Mouse (Mus musculus) A20 (cell line): ENCODE measurements around the gene Ebi3.

Source experiments
- DNase-seq: peaks from one replicate; pipeline ENCODE4 v3.0.0-alpha.2; 2011; ENCODE audit warnings: low read depth, low spot score

The Ebi3 gene

DNA sequence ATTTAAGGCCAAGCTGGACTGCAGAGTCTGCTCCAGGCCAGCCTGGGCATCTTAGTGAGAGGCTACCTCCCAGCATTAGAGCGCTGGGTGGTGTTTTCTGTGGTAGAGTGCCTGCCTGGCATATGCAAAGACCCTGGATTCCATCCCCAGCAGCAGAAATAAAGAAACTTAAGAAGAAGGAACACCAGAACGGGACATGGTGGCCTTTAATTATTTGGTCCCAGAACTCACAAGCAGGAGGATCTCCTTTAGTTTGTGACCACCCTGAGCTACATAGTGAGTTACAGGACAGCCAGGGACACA lies 6.1 kb downstream of the Ebi3 start:
- no peak for DNase-seq

DNA sequence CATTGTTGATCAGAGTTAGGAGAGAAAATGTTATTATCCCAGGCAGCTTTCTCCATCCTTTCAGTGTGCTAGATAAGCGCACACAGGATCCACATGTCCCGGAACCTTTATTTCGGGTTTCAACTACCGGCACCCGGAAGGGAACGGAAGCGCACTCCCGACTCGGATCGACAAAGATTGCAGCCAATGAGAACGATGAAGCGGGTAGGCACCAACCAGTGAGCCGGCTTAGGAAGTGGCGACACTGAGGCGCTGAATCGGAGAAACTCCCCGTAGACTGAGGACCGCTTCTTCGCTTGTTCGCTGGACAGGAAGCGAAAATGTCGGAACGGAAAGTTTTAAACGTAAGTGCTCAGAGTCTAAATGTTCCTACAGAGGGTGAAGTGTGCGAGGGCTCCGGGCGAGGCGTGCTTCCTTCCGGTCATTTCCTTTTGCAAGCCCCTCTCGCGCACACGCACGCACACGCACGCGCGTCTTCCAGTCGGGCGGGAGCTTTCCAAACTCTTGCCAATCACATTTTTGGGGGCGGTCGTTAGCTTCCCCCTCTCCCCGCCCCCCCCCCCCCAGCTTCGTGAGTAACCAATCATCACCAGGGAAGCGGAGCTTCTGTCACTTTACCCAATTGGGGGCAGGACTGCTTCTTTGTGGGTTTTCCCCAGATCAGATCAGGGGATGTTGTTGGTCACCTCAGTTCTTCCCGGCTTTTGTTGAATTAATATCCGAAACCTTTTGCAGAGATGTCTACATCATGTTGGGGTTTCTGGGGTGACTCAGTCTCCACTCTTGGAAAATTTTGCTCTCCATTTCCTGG lies 6.7 kb downstream of the Ebi3 start, which contains the start of gene Yju2:
TSS of gene Yju2 (plus strand) at position 182 of the 811 bp plus-strand sequence.
- peak; percentile 98 for DNase-seq

- DNase-seq, result no peak
Observed at GRCm38 (mm10) chr17:55959946-55960740, 7.7 kb downstream of the Ebi3 start.

GRCm38 (mm10) chr17:55960791-55961190 lies 8.4 kb downstream of the Ebi3 start:
- DNase-seq, result no peak

GRCm38 (mm10) chr17:55961631-55962030 lies 9.2 kb downstream of the Ebi3 start:
- DNase-seq, result no peak

- no peak for DNase-seq
Observed at GRCm38 (mm10) chr17:55963171-55963570, 10.7 kb downstream of the Ebi3 start.

DNA sequence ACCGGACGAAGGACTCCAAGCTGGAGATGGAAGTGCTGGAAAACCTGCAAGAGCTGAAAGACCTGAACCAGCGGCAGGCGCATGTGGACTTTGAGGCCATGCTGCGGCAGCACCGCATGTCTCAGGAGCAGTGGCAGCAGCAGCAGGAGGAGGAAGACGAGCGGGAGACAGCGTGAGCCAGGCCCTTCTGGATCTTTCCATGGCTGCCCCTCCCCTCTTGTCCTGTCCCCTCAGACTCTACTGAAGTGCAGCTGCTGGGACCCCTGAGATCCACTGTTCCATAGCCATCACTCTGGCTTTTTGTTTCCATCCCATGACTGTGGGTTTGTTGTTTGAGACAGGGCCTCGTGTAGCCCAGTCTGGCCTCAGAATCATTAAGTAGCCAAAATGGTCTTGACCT lies 12.1 kb downstream of the Ebi3 start:
- DNase-seq, result no peak

- no peak for DNase-seq
Observed at GRCm38 (mm10) chr17:55964996-55965395, 12.6 kb downstream of the Ebi3 start.

- no peak for DNase-seq
Observed at GRCm38 (mm10) chr17:55967186-55967585, 14.7 kb downstream of the Ebi3 start.

DNA sequence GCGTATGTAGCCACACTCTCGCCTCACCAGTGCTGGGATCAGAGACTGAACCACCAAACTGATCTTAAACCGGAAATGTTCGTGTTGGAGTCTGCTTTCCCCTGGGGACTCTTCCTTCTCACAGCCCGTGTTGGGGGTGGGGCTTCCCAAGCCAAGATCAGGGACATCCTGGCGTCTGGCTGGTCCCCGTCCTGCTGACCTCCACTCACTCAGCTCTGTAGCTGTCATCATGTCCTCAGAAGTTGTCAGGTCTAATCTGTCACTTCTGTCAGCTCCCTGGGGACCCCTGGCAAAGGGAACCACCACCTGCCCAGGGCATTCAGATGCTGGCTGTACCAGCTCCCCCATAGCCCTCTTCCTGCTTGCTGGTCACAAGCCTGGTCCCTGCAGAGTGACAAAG lies 15.8 kb downstream of the Ebi3 start:
- no peak for DNase-seq

GRCm38 (mm10) chr17:55969560-55969959 lies 17.1 kb downstream of the Ebi3 start:
- no peak for DNase-seq

DNA sequence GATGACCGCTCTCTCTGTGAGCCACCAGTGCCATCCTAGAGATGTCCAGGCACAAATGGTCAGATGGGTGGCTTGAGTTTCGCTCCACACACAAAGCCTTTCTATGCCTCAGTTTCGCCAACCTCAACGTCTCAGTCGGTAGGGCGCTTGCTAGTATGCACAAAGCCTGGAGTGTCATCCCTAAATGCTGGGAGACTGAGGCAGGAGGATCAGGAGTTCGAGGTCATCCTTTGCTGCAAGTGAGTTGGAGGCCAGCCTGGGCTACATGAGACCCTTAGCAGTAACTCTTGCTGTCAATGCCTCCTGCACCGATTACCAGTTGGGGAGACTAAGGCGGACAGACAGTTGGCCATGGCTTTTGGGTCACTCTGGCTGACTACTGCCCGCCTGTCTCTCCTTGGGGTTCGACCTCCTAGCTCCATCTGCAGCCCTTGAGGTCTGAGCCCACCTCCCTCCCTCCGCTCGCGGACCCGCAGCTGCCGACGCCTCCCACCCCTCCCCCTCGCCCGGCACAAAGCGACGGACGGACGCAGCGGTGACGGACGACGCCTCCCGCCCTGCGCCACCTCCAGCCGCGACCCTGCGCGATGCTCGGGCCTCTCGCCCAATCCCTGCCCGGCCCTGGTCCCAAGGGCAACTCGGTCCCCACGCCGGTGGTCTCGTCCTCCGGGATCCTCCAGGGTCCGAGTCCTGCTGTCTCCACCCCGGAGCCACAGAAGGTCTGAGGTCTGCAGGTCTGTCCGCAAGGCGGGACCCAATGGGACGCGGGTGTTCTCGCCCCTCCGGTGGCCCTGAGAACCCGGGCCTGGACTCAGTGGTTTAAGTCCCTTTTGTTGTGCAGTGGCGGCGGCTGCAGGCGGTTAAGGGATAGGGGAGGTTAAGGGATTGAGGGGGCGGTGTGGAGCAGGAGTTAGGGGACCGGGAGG lies 17.8 kb downstream of the Ebi3 start, which contains the start of gene Shd:
TSS of gene Shd (plus strand) at position 502 of the 926 bp plus-strand sequence.
- DNase-seq, result no peak

DNA sequence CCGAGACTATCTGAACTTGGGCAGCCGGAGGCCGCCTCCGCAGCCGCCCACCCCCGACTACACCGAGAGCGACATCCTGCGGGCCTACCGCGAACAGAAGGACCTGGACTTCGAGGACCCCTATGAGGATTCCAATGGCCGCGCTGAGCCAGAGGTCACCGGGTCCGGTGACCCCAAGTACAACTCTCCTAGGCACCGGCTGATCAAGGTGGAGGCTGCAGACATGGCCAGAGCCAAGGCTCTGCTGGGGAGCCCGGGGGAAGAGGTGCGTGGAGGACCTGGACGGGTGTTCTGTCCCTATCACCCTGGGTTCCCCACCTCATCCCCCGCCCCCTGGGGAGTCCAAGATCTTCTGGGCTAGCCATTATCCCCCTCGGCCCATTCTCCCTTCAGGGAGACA lies 19.0 kb downstream of the Ebi3 start:
- no peak for DNase-seq

GRCm38 (mm10) chr17:55976255-55976862 lies 23.9 kb downstream of the Ebi3 start:
- peak; percentile 86 for DNase-seq

DNA sequence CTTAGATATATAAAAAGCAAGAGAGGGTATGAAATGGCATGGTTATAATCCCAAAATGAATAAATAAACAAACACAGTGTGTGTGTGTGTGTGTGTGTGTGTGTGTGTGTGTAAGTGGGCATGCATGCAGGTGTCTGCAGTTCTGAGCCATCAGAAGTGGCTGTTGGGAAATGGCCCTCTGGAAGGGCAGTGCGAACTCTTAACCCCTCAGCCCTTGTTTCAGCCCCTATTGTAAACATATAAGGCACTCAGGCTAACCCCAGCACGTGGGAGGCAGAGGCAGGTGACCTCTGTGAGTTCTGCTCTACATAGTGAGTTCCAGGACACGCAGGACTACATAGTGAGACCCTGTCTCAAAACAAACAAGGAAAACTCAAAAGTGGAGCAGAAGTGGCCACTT lies 24.9 kb downstream of the Ebi3 start:
- no peak for DNase-seq

- no peak for DNase-seq
Observed at GRCm38 (mm10) chr17:55986030-55986961, 33.9 kb downstream of the Ebi3 start, which contains the start of gene Fsd1. TSS of gene Fsd1 (plus strand) at chr17:55986509.

- DNase-seq, result no peak
Observed at GRCm38 (mm10) chr17:55990278-55990898, 37.9 kb downstream of the Ebi3 start.

DNA sequence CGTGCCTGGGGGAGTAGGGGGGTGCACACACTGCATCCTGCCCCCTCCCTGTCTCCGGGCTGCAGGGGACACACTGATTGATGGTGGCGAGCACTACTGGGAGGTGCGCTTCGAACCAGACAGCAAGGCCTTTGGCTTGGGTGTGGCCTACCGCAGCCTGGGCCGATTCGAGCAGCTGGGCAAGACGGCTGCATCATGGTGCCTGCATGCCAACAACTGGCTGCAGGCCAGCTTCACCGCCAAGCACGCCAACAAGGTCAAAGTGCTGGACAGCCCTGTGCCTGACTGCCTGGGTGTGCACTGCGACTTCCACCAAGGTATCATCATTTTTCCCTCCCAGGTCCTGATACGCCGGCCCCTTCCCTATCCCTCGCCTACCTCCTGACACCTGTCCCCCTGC lies 43.6 kb downstream of the Ebi3 start:
- no peak for DNase-seq

- DNase-seq, result no peak
Observed at GRCm38 (mm10) chr17:55999794-56000499, 47.5 kb downstream of the Ebi3 start.
